Mouse (Mus musculus): ENCODE measurements around the gene Zfp950. TPM values are rescaled to one million over a fixed set of nuclear protein-coding genes. Genes with fewer than 3 reads are reported as not detected.

Gene Zfp950
- polyA plus RNA-seq, 2 experiments: 46.4 to 56.3 TPM

GRCm38 (mm10) chr19:61048646-61049045 is 92.0 kb downstream of the Zfp950 start:
- Histone ChIP-seq H3K9ac (ENCODE audit: low read depth, low read length, severe bottlenecking) (no peak overlapping the region), H3K27ac (replicated peaks; ENCODE audit: low read depth, low read length) (no peak overlapping the region), H3K4me3 (replicated peaks; ENCODE audit: low read length) (no peak overlapping the region), H3K27me3 (ENCODE audit: control insufficient read depth, insufficient read depth, low read length) (no peaks in the 10 kb centered on the region), H3K9me3 (ENCODE audit: control insufficient read depth, low read length) (no peaks in the 10 kb centered on the region), H3K36me3 (ENCODE audit: control insufficient read depth, insufficient read depth, low read length) (no peaks in the 10 kb centered on the region), H3K4me2 (replicated peaks; ENCODE audit: low read depth, low read length, severe bottlenecking) (no peak overlapping the region), H3K4me1 (ENCODE audit: control insufficient read depth, insufficient read depth, low read length) (peaks cover 7% of the 10 kb centered on the region; the same call in 1 of the 2 replicates)
- 67% methylated on average over 2 of the region's 2 CpGs for WGBS
- no peak for TF ChIP-seq POLR2A (IDR thresholded peaks at IDR 0.05; ENCODE audit: borderline replicate concordance, extremely low read depth, insufficient read depth, insufficient read length)
- DNase-seq (ENCODE audit: low spot score) (peak; percentile 13), ATAC-seq (ENCODE audit: low FRiP score, low read depth) (no peak)

GRCm38 (mm10) chr19:61039151-61039550 is 101.5 kb downstream of the Zfp950 start:
- Histone ChIP-seq H3K4me1 (ENCODE audit: control insufficient read depth, insufficient read depth, low read length) (no peaks in the 10 kb centered on the region), H3K4me3 (replicated peaks; ENCODE audit: low read length) (no peak overlapping the region), H3K9ac (ENCODE audit: low read depth, low read length, severe bottlenecking) (no peak overlapping the region), H3K9me3 (ENCODE audit: control insufficient read depth, low read length) (no peaks in the 10 kb centered on the region), H3K27ac (replicated peaks; ENCODE audit: low read depth, low read length) (no peak overlapping the region), H3K27me3 (ENCODE audit: control insufficient read depth, insufficient read depth, low read length) (no peaks in the 10 kb centered on the region), H3K36me3 (ENCODE audit: control insufficient read depth, insufficient read depth, low read length) (no peaks in the 10 kb centered on the region), H3K4me2 (replicated peaks; ENCODE audit: low read depth, low read length, severe bottlenecking) (no peak overlapping the region)
- DNase-seq (ENCODE audit: low spot score): no peak
- no peak for ATAC-seq (ENCODE audit: low FRiP score, low read depth)
- no peak for TF ChIP-seq POLR2A (IDR thresholded peaks at IDR 0.05; ENCODE audit: borderline replicate concordance, extremely low read depth, insufficient read depth, insufficient read length)

GRCm38 (mm10) chr19:61031570-61031969 is 109.1 kb downstream of the Zfp950 start:
- DNase-seq (ENCODE audit: low spot score) (no peak), ATAC-seq (ENCODE audit: low FRiP score, low read depth) (no peak)
- WGBS: 84% methylated on average over 2 of the region's 2 CpGs
- no peaks in the 10 kb centered on the region for H3K9me3 ChIP-seq (ENCODE audit: control insufficient read depth, low read length)
- no peak overlapping the region for H3K9ac ChIP-seq (ENCODE audit: low read depth, low read length, severe bottlenecking)
- no peak overlapping the region for H3K4me3 ChIP-seq (replicated peaks; ENCODE audit: low read length)
- no peak for TF ChIP-seq POLR2A (IDR thresholded peaks at IDR 0.05; ENCODE audit: borderline replicate concordance, extremely low read depth, insufficient read depth, insufficient read length)
- no peak overlapping the region for H3K4me2 ChIP-seq (replicated peaks; ENCODE audit: low read depth, low read length, severe bottlenecking)
- H3K27ac ChIP-seq (replicated peaks; ENCODE audit: low read depth, low read length): no peak overlapping the region
- H3K36me3 ChIP-seq (ENCODE audit: control insufficient read depth, insufficient read depth, low read length): no peaks in the 10 kb centered on the region
- no peaks in the 10 kb centered on the region for H3K27me3 ChIP-seq (ENCODE audit: control insufficient read depth, insufficient read depth, low read length)
- no peaks in the 10 kb centered on the region for H3K4me1 ChIP-seq (ENCODE audit: control insufficient read depth, insufficient read depth, low read length)

- H3K4me1 ChIP-seq (ENCODE audit: control insufficient read depth, insufficient read depth, low read length): peaks cover 20% of the 10 kb centered on the region
- H3K9me3 ChIP-seq (ENCODE audit: control insufficient read depth, low read length): no peaks in the 10 kb centered on the region
- ATAC-seq (ENCODE audit: low FRiP score, low read depth): no peak; the same call in 1 of the 2 replicates
- no peak overlapping the region for H3K4me2 ChIP-seq (replicated peaks; ENCODE audit: low read depth, low read length, severe bottlenecking)
- H3K27me3 ChIP-seq (ENCODE audit: control insufficient read depth, insufficient read depth, low read length): no peaks in the 10 kb centered on the region
- H3K27ac ChIP-seq (replicated peaks; ENCODE audit: low read depth, low read length): peak overlapping the region; percentile 52; the same call in 1 of the 2 replicates
- no peak overlapping the region for H3K4me3 ChIP-seq (replicated peaks; ENCODE audit: low read length)
- no peak overlapping the region for H3K9ac ChIP-seq (ENCODE audit: low read depth, low read length, severe bottlenecking)
- no peaks in the 10 kb centered on the region for H3K36me3 ChIP-seq (ENCODE audit: control insufficient read depth, insufficient read depth, low read length)
- TF ChIP-seq POLR2A (IDR thresholded peaks at IDR 0.05; ENCODE audit: borderline replicate concordance, extremely low read depth, insufficient read depth, insufficient read length): no peak
- DNase-seq (ENCODE audit: low spot score): peak; percentile 24
- WGBS: 68% methylated on average over 3 of the region's 3 CpGs
Measured at GRCm38 (mm10) chr19:61021939-61022566, 118.6 kb downstream of the Zfp950 start.

- H3K27ac ChIP-seq (replicated peaks; ENCODE audit: low read depth, low read length): peak overlapping the region; percentile 45; the same call in 1 of the 2 replicates
- DNase-seq (ENCODE audit: low spot score) (no peak), ATAC-seq (ENCODE audit: low FRiP score, low read depth) (no peak; the same call in 1 of the 2 replicates)
- TF ChIP-seq POLR2A (IDR thresholded peaks at IDR 0.05; ENCODE audit: borderline replicate concordance, extremely low read depth, insufficient read depth, insufficient read length): no peak
- peaks cover 20% of the 10 kb centered on the region for H3K4me1 ChIP-seq (ENCODE audit: control insufficient read depth, insufficient read depth, low read length)
- no peak overlapping the region for H3K4me3 ChIP-seq (replicated peaks; ENCODE audit: low read length)
- no peaks in the 10 kb centered on the region for H3K27me3 ChIP-seq (ENCODE audit: control insufficient read depth, insufficient read depth, low read length)
- H3K9ac ChIP-seq (ENCODE audit: low read depth, low read length, severe bottlenecking): no peak overlapping the region
- H3K9me3 ChIP-seq (ENCODE audit: control insufficient read depth, low read length): no peaks in the 10 kb centered on the region
- no peaks in the 10 kb centered on the region for H3K36me3 ChIP-seq (ENCODE audit: control insufficient read depth, insufficient read depth, low read length)
- no peak overlapping the region for H3K4me2 ChIP-seq (replicated peaks; ENCODE audit: low read depth, low read length, severe bottlenecking)
- WGBS: 43% methylated on average over 2 of the region's 2 CpGs
Measured at GRCm38 (mm10) chr19:61021502-61021901, 119.1 kb downstream of the Zfp950 start.

All from limb, embryonic 14.5 days (tissue).